Mouse (Mus musculus) stomach, embryonic 14.5 days (tissue): ENCODE measurements around the gene Olfr1436. TPM values are rescaled to one million over a fixed set of nuclear protein-coding genes. Genes with fewer than 3 reads are reported as not detected.
"Not testable (repeated sequence)": the region's sequence is repeated elsewhere in the genome, so short reads cannot be mapped to it uniquely, and the experiment has no call there.

Source experiments
- ATAC-seq: fragments of 200-750 bp; cut with Nextera tagmentation; 2 replicates; pipeline ENCODE4 v1.8.0; 2017; ENCODE audit warnings: low read depth, moderate TSS enrichment; ENCODE audit not compliant: insufficient number of reproducible peaks, insufficient read depth, low FRiP score
- H3K27ac ChIP-seq: fragments of 300-500 bp; sonication (generic); 2 replicates; pipeline ENCODE4 v1.5.1; 2014; ENCODE audit warnings: mild to moderate bottlenecking, low read length, moderate library complexity, mixed read lengths
- H3K27me3 ChIP-seq: fragments of 300-500 bp; sonication (generic); 2 replicates; pipeline ENCODE4 v1.6.1; 2014; ENCODE audit warnings: low read length, control low read depth, mixed read lengths; ENCODE audit not compliant: control insufficient read depth, insufficient read depth
- H3K36me3 ChIP-seq: fragments of 300-500 bp; sonication (generic); 2 replicates; pipeline ENCODE4 v1.6.1; 2014; ENCODE audit warnings: mild to moderate bottlenecking, control low read depth, low read length, moderate library complexity, mixed read lengths; ENCODE audit not compliant: control insufficient read depth, insufficient read depth
- H3K4me1 ChIP-seq: fragments of 300-500 bp; sonication (generic); 2 replicates; pipeline ENCODE4 v1.6.1; 2014; ENCODE audit warnings: low read length, control low read depth, mixed read lengths; ENCODE audit not compliant: control insufficient read depth, insufficient read depth
- H3K4me2 ChIP-seq: fragments of 300-500 bp; sonication (generic); replicated peaks from 2 replicates; pipeline ENCODE4 v1.6.1; 2014; ENCODE audit warnings: low read depth, low read length, control low read depth
- H3K4me3 ChIP-seq: fragments of 300-500 bp; sonication (generic); 2 replicates; pipeline ENCODE4 v1.5.1; 2014; ENCODE audit warnings: low read depth, low read length, control low read depth
- H3K9ac ChIP-seq: fragments of 300-500 bp; sonication (generic); replicated peaks from 2 replicates; pipeline ENCODE4 v1.6.1; 2014; ENCODE audit warnings: low read depth, mild to moderate bottlenecking, control low read depth, low read length, moderate library complexity, mixed read lengths
- H3K9me3 ChIP-seq: fragments of 300-500 bp; sonication (generic); 2 replicates; pipeline ENCODE4 v1.6.1; 2016; ENCODE audit warnings: low read depth, low read length, control low read depth; ENCODE audit not compliant: control insufficient read depth
- WGBS: fragments of 180-500 bp; shearing (Covaris S2); extraction: QIAGEN DNeasy Blood & Tissue Kit; methylation state at CpG from one replicate; pipeline ENCODE4 v1.1.7; 2014; 5-methylcytosine and 5-hydroxymethylcytosine counted together
- polyA plus RNA-seq: library from polyadenylated mRNA; unstranded; fragments of >200 nt; fragmentation: Nextera tagmentation; extraction: Ambion mirVana; gene quantifications from 2 replicates; pipeline ENCODE4 v1.2.1, GENCODE M21; 2014

The Olfr1436 gene
- polyA plus RNA-seq: not detected in 2 replicates

DNA sequence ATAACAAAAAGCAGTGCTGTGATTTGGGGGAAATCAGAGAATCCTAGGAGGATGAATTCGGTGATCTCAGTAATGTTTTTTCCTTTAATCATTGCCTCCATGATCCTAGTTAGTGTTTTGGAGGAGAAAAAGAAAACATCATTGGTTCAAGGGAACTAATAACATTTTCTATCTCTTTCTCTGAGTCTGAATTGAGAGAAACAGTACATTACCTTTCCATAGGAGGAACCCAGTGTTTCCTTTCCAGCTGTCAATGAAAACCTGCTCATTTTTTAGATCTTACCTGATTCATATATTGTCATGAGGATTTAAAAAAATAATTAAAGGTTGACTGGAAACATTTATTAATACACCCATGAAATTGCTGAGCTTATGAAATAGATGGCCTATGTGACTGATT is at the start of gene Olfr1436:
Gene Olfr1436 (minus strand): TSS at position 101 of the 400 bp plus-strand sequence.
- not testable (repeated sequence) for H3K4me2 ChIP-seq, H3K36me3 ChIP-seq, H3K4me1 ChIP-seq, H3K27me3 ChIP-seq, H3K9ac ChIP-seq, H3K4me3 ChIP-seq, ATAC-seq, H3K9me3 ChIP-seq, H3K27ac ChIP-seq
- WGBS: 86% methylated on average over 1 of the region's 1 CpGs

DNA sequence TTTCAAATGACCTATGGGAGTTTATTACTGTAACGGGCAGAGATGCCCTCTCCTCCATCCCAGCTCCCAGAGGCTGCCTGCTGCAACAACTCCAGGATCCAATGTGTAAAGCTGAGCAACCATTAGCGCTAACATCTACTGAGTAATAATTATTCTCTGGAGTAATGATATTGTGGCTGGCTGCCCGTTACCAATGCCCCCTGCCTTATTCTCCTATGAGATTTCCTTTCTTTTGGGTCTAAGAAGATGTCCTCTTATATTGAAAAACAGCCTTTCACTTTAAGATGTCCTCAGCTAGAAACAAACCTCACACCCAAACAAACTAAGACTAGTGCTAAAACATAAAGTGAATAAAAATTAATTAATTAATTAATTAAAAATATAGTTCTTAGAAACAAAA is 36.9 kb upstream of the Olfr1436 start, which contains the start of gene Olfr1438-ps1:
Gene Olfr1438-ps1 (minus strand): TSS at position 101 of the 400 bp plus-strand sequence.
- no peak within 1 kb of the TSS for H3K4me3 ChIP-seq
- WGBS: 81% methylated on average over 3 of the region's 3 CpGs

DNA sequence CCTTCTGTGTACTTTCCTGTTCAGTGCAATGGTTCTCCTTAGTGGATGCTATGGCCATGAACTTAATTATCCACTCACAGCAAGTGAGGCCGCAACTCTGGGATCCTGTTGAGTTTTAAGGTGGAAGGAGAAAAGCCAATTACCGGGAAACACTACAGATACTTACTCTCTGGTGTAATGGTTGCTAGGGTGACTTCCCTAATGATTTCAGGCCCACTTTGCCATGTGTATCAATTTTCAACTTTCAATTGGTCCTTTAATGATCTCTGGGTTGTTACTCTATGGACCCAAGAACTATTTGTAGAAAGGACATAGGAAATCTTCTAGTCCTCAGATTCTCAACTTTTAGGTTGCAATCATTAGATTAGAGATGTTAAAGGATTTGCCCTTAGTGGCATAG is 26.1 kb upstream of the Olfr1436 start, which contains the start of gene Olfr1437:
Gene Olfr1437 (minus strand): TSS at position 101 of the 400 bp plus-strand sequence.
- Histone ChIP-seq H3K27ac (no peak within 1 kb of the TSS), H3K4me2 (no peak within 1 kb of the TSS), H3K4me1 (no peaks in the 10 kb centered on the region), H3K36me3 (no peaks in the 10 kb centered on the region), H3K4me3 (no peak within 1 kb of the TSS), H3K27me3 (no peaks in the 10 kb centered on the region), H3K9ac (no peak within 1 kb of the TSS), H3K9me3 (no peaks in the 10 kb centered on the region)
- ATAC-seq: no peak
- WGBS: 97% methylated on average over 2 of the region's 2 CpGs

More for the DNA sequence above, 36.9 kb upstream of the Olfr1436 start, which contains the start of gene Olfr1438-ps1:
- Histone ChIP-seq H3K4me2 (no peak within 1 kb of the TSS), H3K27me3 (no peaks in the 10 kb centered on the region), H3K9me3 (no peaks in the 10 kb centered on the region), H3K27ac (no peak within 1 kb of the TSS), H3K9ac (no peak within 1 kb of the TSS), H3K36me3 (no peaks in the 10 kb centered on the region), H3K4me1 (no peaks in the 10 kb centered on the region)
- no peak for ATAC-seq

DNA sequence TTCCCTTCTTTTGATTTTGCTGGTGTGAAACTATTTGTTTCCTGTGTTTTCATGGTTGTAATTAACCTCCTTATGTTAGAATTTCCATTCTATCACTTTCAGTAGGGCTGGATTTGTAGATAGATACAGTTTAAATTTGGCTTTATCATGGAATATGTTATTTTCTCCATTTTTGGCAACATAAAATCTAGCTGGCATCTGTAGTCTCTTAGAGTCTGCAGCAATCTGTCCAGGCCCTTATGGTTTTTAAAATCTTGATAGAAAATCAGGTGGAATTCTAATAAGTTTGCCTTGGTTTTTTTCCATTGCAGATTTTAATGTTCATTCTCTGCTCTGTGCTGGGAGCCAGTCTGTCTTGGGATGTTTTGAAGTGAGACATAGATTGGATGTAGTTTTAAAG is 6.0 kb downstream of the Olfr1436 start:
- H3K9ac ChIP-seq: no peak overlapping the region
- ATAC-seq: no peak
- no peak overlapping the region for H3K4me3 ChIP-seq
- H3K4me2 ChIP-seq: no peak overlapping the region
- no peaks in the 10 kb centered on the region for H3K4me1 ChIP-seq
- H3K9me3 ChIP-seq: no peaks in the 10 kb centered on the region
- H3K27ac ChIP-seq: no peak overlapping the region
- no peaks in the 10 kb centered on the region for H3K27me3 ChIP-seq
- no peaks in the 10 kb centered on the region for H3K36me3 ChIP-seq

DNA sequence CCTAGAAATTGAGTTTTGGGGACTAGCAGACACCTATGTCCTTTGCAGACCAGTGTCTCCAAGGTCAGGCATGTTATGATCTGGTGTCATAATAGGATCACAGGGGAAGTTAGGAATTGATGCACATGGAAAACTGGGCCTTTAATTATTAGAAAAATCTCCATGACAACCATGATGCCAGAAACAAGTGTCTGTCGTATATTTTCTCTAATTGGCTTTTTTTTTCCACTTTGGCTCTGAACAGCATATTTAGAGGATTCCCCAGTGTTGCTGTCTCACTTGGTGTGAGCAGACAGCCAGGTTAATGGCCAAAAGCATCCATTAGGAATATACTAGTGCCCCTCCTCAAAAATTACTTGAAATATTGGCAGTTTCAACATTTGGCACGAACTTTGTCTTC is 19.4 kb downstream of the Olfr1436 start, which contains the start of gene Olfr1434:
Gene Olfr1434 (plus strand): TSS at position 301 of the 400 bp plus-strand sequence.
- WGBS: 72% methylated on average over 2 of the region's 2 CpGs
- no peaks in the 10 kb centered on the region for H3K9me3 ChIP-seq
- H3K4me2 ChIP-seq: no peak within 1 kb of the TSS
- H3K27ac ChIP-seq: no peak within 1 kb of the TSS
- H3K36me3 ChIP-seq: no peaks in the 10 kb centered on the region
- H3K27me3 ChIP-seq: no peaks in the 10 kb centered on the region
- no peak within 1 kb of the TSS for H3K4me3 ChIP-seq
- H3K4me1 ChIP-seq: no peaks in the 10 kb centered on the region
- H3K9ac ChIP-seq: no peak within 1 kb of the TSS
- no peak for ATAC-seq

DNA sequence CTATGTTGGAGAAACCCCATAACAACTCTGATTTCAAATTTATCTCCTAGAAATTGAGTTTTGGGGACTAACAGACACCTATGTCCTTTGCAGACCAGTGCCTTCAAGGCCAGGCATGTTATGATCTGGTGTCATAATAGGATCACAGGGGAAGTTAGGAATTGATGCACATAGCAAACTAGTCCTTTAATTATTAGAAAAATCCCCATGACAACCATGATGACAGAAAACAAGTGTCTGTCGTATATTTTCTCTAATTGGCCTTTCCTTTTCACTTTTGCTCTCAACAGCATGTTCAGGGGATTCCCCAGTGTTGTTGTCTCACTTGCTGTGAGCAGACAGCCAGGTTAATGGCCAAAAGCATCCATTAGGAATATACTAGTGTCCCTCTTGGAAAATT is 38.2 kb downstream of the Olfr1436 start, which contains the start of gene Olfr235:
Gene Olfr235 (plus strand): TSS at position 301 of the 400 bp plus-strand sequence.
- no peak within 1 kb of the TSS for H3K4me3 ChIP-seq
- no peak for ATAC-seq
- H3K9ac ChIP-seq: no peak within 1 kb of the TSS
- no peaks in the 10 kb centered on the region for H3K36me3 ChIP-seq
- H3K9me3 ChIP-seq: no peaks in the 10 kb centered on the region
- H3K27ac ChIP-seq: no peak within 1 kb of the TSS
- H3K4me1 ChIP-seq: no peaks in the 10 kb centered on the region
- 60% methylated on average over 1 of the region's 1 CpGs for WGBS
- no peaks in the 10 kb centered on the region for H3K27me3 ChIP-seq
- no peak within 1 kb of the TSS for H3K4me2 ChIP-seq

Other genes starting within 250 kb of the Olfr1436 start
- gene Olfr1424, start 236.4 kb downstream of the Olfr1436 start, polyA plus RNA-seq: not detected in 2 replicates
- not detected in 2 replicates for gene Olfr1425, start 221.4 kb downstream of the Olfr1436 start, polyA plus RNA-seq
- not detected in 2 replicates for gene Olfr1426, start 207.1 kb downstream of the Olfr1436 start, polyA plus RNA-seq
- gene Olfr1427, start 195.8 kb downstream of the Olfr1436 start, polyA plus RNA-seq: not detected in 2 replicates
- not detected in 2 replicates for gene Olfr1428, start 183.2 kb downstream of the Olfr1436 start, polyA plus RNA-seq
- not detected in 2 replicates for gene Olfr76, start 175.9 kb downstream of the Olfr1436 start, polyA plus RNA-seq
- not detected in 2 replicates for gene Olfr1555-ps1, start 129.0 kb downstream of the Olfr1436 start, polyA plus RNA-seq
- not detected in 2 replicates for gene Olfr1431, start 98.5 kb downstream of the Olfr1436 start, polyA plus RNA-seq
- gene Olfr1432, start 66.5 kb downstream of the Olfr1436 start, polyA plus RNA-seq: not detected in 2 replicates
- gene Olfr262, start 57.5 kb downstream of the Olfr1436 start, polyA plus RNA-seq: not detected in 2 replicates
- not detected in 2 replicates for gene Olfr235, start 38.1 kb downstream of the Olfr1436 start, polyA plus RNA-seq
- not detected in 2 replicates for gene Olfr1434, start 19.3 kb downstream of the Olfr1436 start, polyA plus RNA-seq
- not detected in 2 replicates for gene Olfr1437, start 26.0 kb upstream of the Olfr1436 start, polyA plus RNA-seq
- not detected in 2 replicates for gene Olfr1438-ps1, start 36.8 kb upstream of the Olfr1436 start, polyA plus RNA-seq
- not detected in 2 replicates for gene Olfr1440, start 88.1 kb upstream of the Olfr1436 start, polyA plus RNA-seq
- not detected in 2 replicates for gene Olfr1441, start 118.3 kb upstream of the Olfr1436 start, polyA plus RNA-seq
- not detected in 2 replicates for gene Pfpl, start 128.8 kb upstream of the Olfr1436 start, polyA plus RNA-seq
- 1.3 and 1.4 TPM in 2 replicates for gene Mpeg1, start 161.6 kb upstream of the Olfr1436 start, polyA plus RNA-seq
- 18.9 and 20.2 TPM in 2 replicates for gene Dtx4, start 202.3 kb upstream of the Olfr1436 start, polyA plus RNA-seq
- 22.7 and 23.5 TPM in 2 replicates for gene Fam111a, start 246.6 kb upstream of the Olfr1436 start, polyA plus RNA-seq